Mouse (Mus musculus) left cerebral cortex, postnatal 4 days (tissue): ENCODE measurements at regions not wholly inside any gene's neighbourhood (a gene's known extent, or its start where the extent isn't known, plus 50 kb on each side); places are given as distances from the start of the nearest gene placed in this dataset.

Source experiments
- DNase-seq: peaks from one replicate; pipeline ENCODE4 v3.0.0-alpha.2; 2022
- intact Hi-C: fragments of 180-260 bp; cut with DNase I; formaldehyde crosslinking; loops from one replicate; pipeline ENCODE4 v1.15.1; 2025

- peak; percentile 99 for DNase-seq
- intact Hi-C loops = no loop called here
Measured at GRCm38 (mm10) chr15:85634322-85635141, 52.3 kb upstream of the Wnt7b start.

- DNase-seq = no peak
- intact Hi-C loops = no loop called here
Measured at GRCm38 (mm10) chr15:85635425-85635824, 53.2 kb upstream of the Wnt7b start.

GRCm38 (mm10) chr15:85639566-85639965 is 57.3 kb upstream of the Wnt7b start:
- no peak for DNase-seq
- intact Hi-C loops = no loop called here

GRCm38 (mm10) chr15:85641120-85642080 is 59.1 kb upstream of the Wnt7b start:
- no peak for DNase-seq
- intact Hi-C loops = no loop called here

GRCm38 (mm10) chr15:85645396-85645795 is 63.1 kb upstream of the Wnt7b start:
- DNase-seq = no peak
- intact Hi-C loops = no loop called here

GRCm38 (mm10) chr15:85645971-85646638 is 63.8 kb upstream of the Wnt7b start:
- peak; percentile 64 for DNase-seq
- intact Hi-C loops = no loop called here

- intact Hi-C loops = no loop called here
- DNase-seq = no peak
Measured at GRCm38 (mm10) chr15:85646639-85647277, 64.5 kb upstream of the Wnt7b start.

GRCm38 (mm10) chr15:85647593-85647992 is 65.3 kb upstream of the Wnt7b start:
- intact Hi-C loops = no loop called here
- no peak for DNase-seq

- no peak for DNase-seq
- intact Hi-C loops = no loop called here
Measured at GRCm38 (mm10) chr15:85650241-85650640, 68.0 kb upstream of the Wnt7b start.

GRCm38 (mm10) chr15:85651718-85652420 is 69.6 kb upstream of the Wnt7b start:
- intact Hi-C loops = no loop called here
- peak; percentile 42 for DNase-seq

- intact Hi-C loops = no loop called here
- no peak for DNase-seq
Measured at GRCm38 (mm10) chr15:85652431-85652830, 70.2 kb upstream of the Wnt7b start.

- peak; percentile 92 for DNase-seq
Measured at GRCm38 (mm10) chr15:85652871-85653337, 70.6 kb upstream of the Wnt7b start.

GRCm38 (mm10) chr15:85653421-85654401 is 71.4 kb upstream of the Wnt7b start:
- intact Hi-C loops = no loop called here

More at GRCm38 (mm10) chr15:85652871-85653337, 70.6 kb upstream of the Wnt7b start:
- intact Hi-C loops = no loop called here

GRCm38 (mm10) chr15:85654791-85655190 is 72.5 kb upstream of the Wnt7b start:
- intact Hi-C loops = no loop called here
- DNase-seq = peak; percentile 29

More at GRCm38 (mm10) chr15:85653421-85654401, 71.4 kb upstream of the Wnt7b start:
- peak; percentile 95 for DNase-seq

GRCm38 (mm10) chr15:85655751-85656167 is 73.5 kb upstream of the Wnt7b start:
- intact Hi-C loops = no loop called here
- peak; percentile 89 for DNase-seq

GRCm38 (mm10) chr15:85656852-85657251 is 74.6 kb upstream of the Wnt7b start:
- peak; percentile 55 for DNase-seq
- intact Hi-C loops = no loop called here

- intact Hi-C loops = no loop called here
- peak; percentile 22 for DNase-seq
Measured at GRCm38 (mm10) chr15:85657441-85657989, 75.2 kb upstream of the Wnt7b start.
